In genomic region chr16:96724123-96724522, GRCm38 (mm10) we compare ENCODE assay signal across 21 mouse cellular contexts.
A peak's percentile ranks its signal among the peaks of the same experiment; 100 is the strongest.
DNase-seq lines count a peak whose midpoint lies in the region; ATAC-seq and TF ChIP-seq lines count a peak whose summit lies in the region.
"Had no signal": no experiment of that assay in that cellular context is flagged by ENCODE, and none has a peak within 500 bp of the region (broad histone marks: within the 10 kb centered on the region; RNA-seq: fewer than 3 reads in every experiment).

No protein-coding gene starts in this region.

- H3K4me1 ChIP-seq in midbrain, embryonic 13.5 days (replicated peaks), result peaks cover 50% of the 10 kb centered on the region
- peaks cover 18% of the 10 kb centered on the region for H3K4me1 ChIP-seq in midbrain, postnatal 0 days (ENCODE audit: insufficient read depth, low read length)
- H3K4me1 ChIP-seq: embryonic facial prominence, embryonic 15.5 days; heart, embryonic 12.5 days had no signal

- peak; percentile 36 for DNase-seq in retina, postnatal 1 day
- DNase-seq in retina, embryonic 14.5 days (ENCODE audit: low spot score), result no peak
- DNase-seq in midbrain, postnatal 0 days (ENCODE audit: low spot score), result no peak
- DNase-seq in urinary bladder, postnatal 36 days (ENCODE audit: low spot score in 2 of 2), result no peak
- DNase-seq in left cerebral cortex, adult 18-20 months (ENCODE audit: low spot score in 2 of 2), result no peak
- no peak for DNase-seq in gastrocnemius, postnatal 36 days
- DNase-seq: adrenal gland, adult 8-10 months; adrenal gland, postnatal 36 days; cerebellum, adult 11 months; cerebellum, adult 8-10 months; cerebellum, postnatal 14 days; embryo, embryonic 11 days; gastrocnemius, postnatal 10 days had no signal

- H3K27me3 ChIP-seq in midbrain, embryonic 13.5 days, result no peaks in the 10 kb centered on the region
- H3K27me3 ChIP-seq in midbrain, postnatal 0 days (ENCODE audit: insufficient read depth, low read length), result no peaks in the 10 kb centered on the region
- H3K27me3 ChIP-seq: embryonic facial prominence, embryonic 15.5 days; forebrain, embryonic 15.5 days; heart, embryonic 12.5 days had no signal

- no peaks in the 10 kb centered on the region for H3K36me3 ChIP-seq in midbrain, embryonic 13.5 days
- H3K36me3 ChIP-seq in midbrain, postnatal 0 days (ENCODE audit: insufficient read depth, low read length), result no peaks in the 10 kb centered on the region
- H3K36me3 ChIP-seq: embryonic facial prominence, embryonic 15.5 days; forebrain, embryonic 15.5 days; heart, embryonic 12.5 days; hindbrain, embryonic 10.5 days had no signal

- ATAC-seq in granulocyte monocyte progenitor cell, adult 5-6 weeks (replicated peaks; ENCODE audit: poor library complexity, severe bottlenecking), result peak; percentile 46; the same call in 1 of the 2 replicates
- ATAC-seq in midbrain, embryonic 13.5 days, result no peak
- ATAC-seq in midbrain, postnatal 0 days (ENCODE audit: low FRiP score), result no peak
- ATAC-seq: forebrain, embryonic 15.5 days had no signal

- H3K4me2 ChIP-seq in midbrain, embryonic 13.5 days (replicated peaks), result no peak overlapping the region
- H3K4me2 ChIP-seq in midbrain, postnatal 0 days (ENCODE audit: low read depth, low read length, poor library complexity, severe bottlenecking), result no peak overlapping the region
- H3K4me2 ChIP-seq: embryonic facial prominence, embryonic 15.5 days; forebrain, embryonic 15.5 days; heart, embryonic 12.5 days; hindbrain, embryonic 14.5 days had no signal

- H3K4me3 ChIP-seq in midbrain, embryonic 13.5 days (replicated peaks), result no peak overlapping the region
- H3K4me3 ChIP-seq in midbrain, postnatal 0 days (ENCODE audit: low read depth, low read length), result no peak overlapping the region
- H3K4me3 ChIP-seq: embryonic facial prominence, embryonic 15.5 days; erythroblast, embryonic 14.5 days; forebrain, embryonic 15.5 days; heart, embryonic 12.5 days; hindbrain, embryonic 10.5 days had no signal

- intact Hi-C loops in gastrocnemius, postnatal 36 days (cut with DNase I), result no loop called here

- H3K9me3 ChIP-seq in midbrain, embryonic 13.5 days, result no peaks in the 10 kb centered on the region
- H3K9me3 ChIP-seq in midbrain, postnatal 0 days (ENCODE audit: low read length), result no peaks in the 10 kb centered on the region
- H3K9me3 ChIP-seq: embryonic facial prominence, embryonic 15.5 days; forebrain, embryonic 15.5 days; heart, embryonic 12.5 days; hindbrain, embryonic 10.5 days had no signal

- no peak overlapping the region for H3K9ac ChIP-seq in midbrain, embryonic 13.5 days (replicated peaks)
- no peak overlapping the region for H3K9ac ChIP-seq in midbrain, postnatal 0 days (replicated peaks; ENCODE audit: low read length, poor library complexity, severe bottlenecking)
- H3K9ac ChIP-seq: embryonic facial prominence, embryonic 15.5 days; forebrain, embryonic 15.5 days; heart, embryonic 12.5 days; hindbrain, embryonic 14.5 days had no signal

- no peak for TF ChIP-seq CTCF in midbrain, postnatal 0 days (IDR thresholded peaks at IDR 0.05)

- H3K27ac ChIP-seq in midbrain, embryonic 13.5 days, result peak overlapping the region; percentile 78
- peak overlapping the region; percentile 8; the same call in 1 of the 2 replicates for H3K27ac ChIP-seq in midbrain, postnatal 0 days (ENCODE audit: low read depth, low read length)
- H3K27ac ChIP-seq: embryonic facial prominence, embryonic 15.5 days; forebrain, embryonic 15.5 days; hindbrain, embryonic 10.5 days had no signal

- WGBS in midbrain, embryonic 13.5 days, result 27% methylated on average over 3 of the region's 3 CpGs
- WGBS in midbrain, postnatal 0 days, result 32% methylated on average over 3 of the region's 3 CpGs
